Mouse (Mus musculus) hindbrain, postnatal 0 days (tissue): ENCODE measurements around the gene Pcnx4. TPM values are rescaled to one million over a fixed set of nuclear protein-coding genes. Genes with fewer than 3 reads are reported as not detected.

ENCODE experiments used
- ATAC-seq: fragments of 200-750 bp; cut with Nextera tagmentation; 2 replicates; pipeline ENCODE4 v1.8.0; 2017; ENCODE audit warnings: mild to moderate bottlenecking, moderate TSS enrichment, moderate library complexity
- DNase-seq: peaks from one replicate; pipeline ENCODE4 v3.0.0-alpha.2; 2015; ENCODE audit warnings: low spot score
- H3K27ac ChIP-seq: fragments of 300-500 bp; sonication (generic); 2 replicates; pipeline ENCODE4 v1.5.1; 2014; ENCODE audit warnings: mild to moderate bottlenecking
- H3K27me3 ChIP-seq: fragments of 300-500 bp; sonication (generic); 2 replicates; pipeline ENCODE4 v1.6.1; 2014; ENCODE audit warnings: low read length, mixed read lengths; ENCODE audit not compliant: insufficient read depth
- H3K36me3 ChIP-seq: fragments of 300-500 bp; sonication (generic); 2 replicates; pipeline ENCODE4 v1.6.1; 2014; ENCODE audit warnings: low read length, mixed read lengths; ENCODE audit not compliant: insufficient read depth
- H3K4me1 ChIP-seq: fragments of 300-500 bp; sonication (generic); 2 replicates; pipeline ENCODE4 v1.6.1; 2014; ENCODE audit warnings: antibody characterized with exemption, low read length, mixed read lengths; ENCODE audit not compliant: insufficient read depth
- H3K4me2 ChIP-seq: fragments of 300-500 bp; sonication (generic); 2 replicates; pipeline ENCODE4 v1.6.1; 2014; ENCODE audit warnings: low read depth, mild to moderate bottlenecking, low read length, moderate library complexity, mixed read lengths
- H3K4me3 ChIP-seq: fragments of 300-500 bp; sonication (generic); 2 replicates; pipeline ENCODE4 v1.5.1; 2014; ENCODE audit warnings: low read length
- H3K9ac ChIP-seq: fragments of 300-500 bp; sonication (generic); replicated peaks from 2 replicates; pipeline ENCODE4 v1.6.1; 2014; ENCODE audit warnings: mild to moderate bottlenecking, low read length, moderate library complexity, mixed read lengths
- H3K9me3 ChIP-seq: fragments of 300-500 bp; sonication (generic); 2 replicates; pipeline ENCODE4 v1.6.1; 2016; ENCODE audit warnings: low read length, mixed read lengths
- CTCF ChIP-seq: IDR thresholded peaks from 2 replicates; pipeline ENCODE4 v1.5.1; 2016; ENCODE audit warnings: antibody characterized with exemption, control low read depth, low read depth
- WGBS: fragments of 180-500 bp; shearing (Covaris S2); extraction: QIAGEN DNeasy Blood & Tissue Kit; methylation state at CpG from one replicate; pipeline ENCODE4 v1.1.7; 2014; 5-methylcytosine and 5-hydroxymethylcytosine counted together
- polyA plus RNA-seq: library from polyadenylated mRNA; unstranded; fragments of >200 nt; fragmentation: Nextera tagmentation; extraction: Ambion mirVana; gene quantifications from 2 replicates; pipeline ENCODE4 v1.2.1, GENCODE M21; 2015
- total RNA-seq: library from RNA; depleted of rRNA; stranded (reverse); fragments of >200 nt; gene quantifications from 2 replicates; pipeline ENCODE4 v1.2.3, GENCODE M21; 2014

Pcnx4 gene
- total and polyA plus RNA-seq, 2 experiments from 2014 or later = 18.9 TPM

- Histone ChIP-seq H3K27me3 (no peaks in the 10 kb centered on the region), H3K4me1 (0 out of 2 replicates have a peak, but pooled peaks cover 4% of the 10 kb centered on the region), H3K36me3 (no peaks in the 10 kb centered on the region), H3K4me3 (peak overlapping the region; percentile 75), H3K9ac (peak overlapping the region; percentile 69), H3K27ac (peak overlapping the region; percentile 68), H3K4me2 (peak overlapping the region; percentile 78), H3K9me3 (no peaks in the 10 kb centered on the region)
- 41% methylated on average over 3 of the region's 3 CpGs for WGBS
- no peak for TF ChIP-seq CTCF
- ATAC-seq (no peak), DNase-seq (no peak)
These were observed 584 bp upstream of the Pcnx4 start for GRCm38 (mm10) chr12:72535599-72535998.

- WGBS = 85% methylated on average over 10 of the region's 10 CpGs
- no peak for TF ChIP-seq CTCF
- ATAC-seq (no peak), DNase-seq (no peak)
- no peak overlapping the region for H3K4me3 ChIP-seq
- 0 out of 2 replicates have a peak, but pooled peaks cover 4% of the 10 kb centered on the region for H3K4me1 ChIP-seq
- no peaks in the 10 kb centered on the region for H3K27me3 ChIP-seq
- H3K27ac ChIP-seq = no peak overlapping the region
- no peak overlapping the region for H3K4me2 ChIP-seq
- H3K9me3 ChIP-seq = no peaks in the 10 kb centered on the region
- H3K9ac ChIP-seq = no peak overlapping the region
- no peaks in the 10 kb centered on the region; the same call in 1 of the 2 replicates for H3K36me3 ChIP-seq
These were observed 2.4 kb downstream of the Pcnx4 start for GRCm38 (mm10) chr12:72538571-72538970.

- no peak for DNase-seq
- ATAC-seq = no peak
- TF ChIP-seq CTCF = no peak
- Histone ChIP-seq H3K4me3 (no peak overlapping the region), H3K9me3 (no peaks in the 10 kb centered on the region), H3K4me1 (no peaks in the 10 kb centered on the region), H3K27me3 (no peaks in the 10 kb centered on the region), H3K36me3 (no peaks in the 10 kb centered on the region), H3K27ac (no peak overlapping the region), H3K9ac (no peak overlapping the region), H3K4me2 (no peak overlapping the region)
- WGBS = 67% methylated on average over 4 of the region's 4 CpGs
These were observed 18.2 kb downstream of the Pcnx4 start for GRCm38 (mm10) chr12:72554347-72554746.

GRCm38 (mm10) chr12:72564281-72564795 lies 28.2 kb downstream of the Pcnx4 start:
- Histone ChIP-seq H3K27me3 (no peaks in the 10 kb centered on the region), H3K27ac (no peak overlapping the region), H3K4me2 (no peak overlapping the region), H3K9ac (no peak overlapping the region), H3K9me3 (no peaks in the 10 kb centered on the region), H3K4me1 (no peaks in the 10 kb centered on the region), H3K4me3 (no peak overlapping the region), H3K36me3 (peaks cover 4% of the 10 kb centered on the region)
- TF ChIP-seq CTCF = no peak
- DNase-seq (no peak), ATAC-seq (no peak)
- 96% methylated on average over 4 of the region's 4 CpGs for WGBS

DNA sequence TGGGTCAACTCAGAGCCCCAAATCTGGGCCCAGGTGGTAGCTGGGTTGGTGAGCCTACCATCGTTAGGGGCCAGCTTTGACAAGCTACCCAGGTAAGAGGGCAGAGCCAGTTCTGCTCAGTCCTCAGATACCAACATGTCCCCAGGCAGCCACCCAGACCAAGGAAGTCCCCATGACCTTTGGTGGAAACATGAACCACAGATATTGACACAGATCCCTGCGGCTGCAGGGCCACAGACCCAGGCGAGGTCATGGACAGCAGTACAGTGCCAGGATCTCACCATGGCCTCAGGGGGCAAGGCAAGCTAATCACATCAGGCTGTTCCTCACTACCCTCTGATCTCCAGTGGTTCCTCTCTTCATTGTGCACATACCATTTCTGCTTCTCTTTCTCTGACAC lies 45.8 kb downstream of the Pcnx4 start:
- TF ChIP-seq CTCF = no peak
- ATAC-seq (no peak), DNase-seq (no peak)
- Histone ChIP-seq H3K36me3 (peaks cover 6% of the 10 kb centered on the region; the same call in 1 of the 2 replicates), H3K9me3 (no peaks in the 10 kb centered on the region), H3K27ac (no peak overlapping the region), H3K4me3 (no peak overlapping the region), H3K4me1 (no peaks in the 10 kb centered on the region), H3K27me3 (no peaks in the 10 kb centered on the region), H3K4me2 (no peak overlapping the region), H3K9ac (no peak overlapping the region)
- 95% methylated on average over 3 of the region's 3 CpGs for WGBS

GRCm38 (mm10) chr12:72583099-72583498 lies 46.9 kb downstream of the Pcnx4 start:
- no peak for DNase-seq
- no peak overlapping the region for H3K4me2 ChIP-seq
- H3K4me1 ChIP-seq = no peaks in the 10 kb centered on the region
- H3K9ac ChIP-seq = no peak overlapping the region
- H3K9me3 ChIP-seq = no peaks in the 10 kb centered on the region
- H3K4me3 ChIP-seq = no peak overlapping the region
- no peak overlapping the region for H3K27ac ChIP-seq
- ATAC-seq = no peak
- TF ChIP-seq CTCF = no peak
- WGBS = 97% methylated on average over 2 of the region's 2 CpGs
- H3K36me3 ChIP-seq = peaks cover 6% of the 10 kb centered on the region; the same call in 1 of the 2 replicates
- no peaks in the 10 kb centered on the region for H3K27me3 ChIP-seq

DNA sequence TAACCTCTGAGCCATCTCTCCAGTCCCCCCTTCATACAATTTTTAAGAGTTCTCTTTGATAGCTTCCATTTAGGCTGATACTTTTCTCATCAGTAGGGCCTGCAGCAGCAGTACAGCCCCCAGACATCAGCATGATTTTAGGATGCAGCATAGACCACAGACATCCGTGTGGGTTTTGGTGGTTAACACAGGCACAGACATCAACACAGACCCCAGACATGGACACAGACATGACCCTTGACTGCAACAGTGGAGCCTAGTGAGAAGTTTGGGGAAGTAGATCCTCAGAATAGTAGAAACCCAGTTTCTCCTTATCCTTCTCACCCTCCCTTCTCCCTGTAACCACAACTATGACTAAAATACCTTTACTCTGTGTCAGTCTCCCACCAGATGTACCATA lies 49.2 kb downstream of the Pcnx4 start:
- Histone ChIP-seq H3K27me3 (no peaks in the 10 kb centered on the region), H3K4me2 (no peak overlapping the region), H3K9ac (no peak overlapping the region), H3K9me3 (no peaks in the 10 kb centered on the region), H3K27ac (no peak overlapping the region), H3K36me3 (no peaks in the 10 kb centered on the region), H3K4me1 (no peaks in the 10 kb centered on the region), H3K4me3 (no peak overlapping the region)
- WGBS = 95% methylated on average over 1 of the region's 1 CpGs
- no peak for TF ChIP-seq CTCF
- ATAC-seq (no peak), DNase-seq (no peak)
